Mouse (Mus musculus): ENCODE measurements around the gene Btnl10.

GRCm38 (mm10) chr11:58917745-58918366, at the start of gene Btnl10:
- TF ChIP-seq CTCF (IDR thresholded peaks at IDR 0.05; ENCODE audit: borderline replicate concordance, control insufficient read depth, extremely low read depth, insufficient read depth, low read length, poor library complexity) (no peak), POLR2A (IDR thresholded peaks at IDR 0.05; ENCODE audit: control insufficient read depth, extremely low read depth, insufficient read depth, low read length, poor library complexity) (no peak)
